Mouse (Mus musculus): Measurements from ENCODE around the gene Mllt6. TPM values are rescaled to one million over a fixed set of nuclear protein-coding genes. Genes with fewer than 3 reads are reported as not detected.
A peak's percentile ranks its signal among the peaks of the same experiment; 100 is the strongest.
"Not testable (repeated sequence)": the region's sequence is repeated elsewhere in the genome, so short reads cannot be mapped to it uniquely, and the experiment has no call there.

The Mllt6 gene
- polyA plus RNA-seq, 1 experiment = 49.6 TPM

DNA sequence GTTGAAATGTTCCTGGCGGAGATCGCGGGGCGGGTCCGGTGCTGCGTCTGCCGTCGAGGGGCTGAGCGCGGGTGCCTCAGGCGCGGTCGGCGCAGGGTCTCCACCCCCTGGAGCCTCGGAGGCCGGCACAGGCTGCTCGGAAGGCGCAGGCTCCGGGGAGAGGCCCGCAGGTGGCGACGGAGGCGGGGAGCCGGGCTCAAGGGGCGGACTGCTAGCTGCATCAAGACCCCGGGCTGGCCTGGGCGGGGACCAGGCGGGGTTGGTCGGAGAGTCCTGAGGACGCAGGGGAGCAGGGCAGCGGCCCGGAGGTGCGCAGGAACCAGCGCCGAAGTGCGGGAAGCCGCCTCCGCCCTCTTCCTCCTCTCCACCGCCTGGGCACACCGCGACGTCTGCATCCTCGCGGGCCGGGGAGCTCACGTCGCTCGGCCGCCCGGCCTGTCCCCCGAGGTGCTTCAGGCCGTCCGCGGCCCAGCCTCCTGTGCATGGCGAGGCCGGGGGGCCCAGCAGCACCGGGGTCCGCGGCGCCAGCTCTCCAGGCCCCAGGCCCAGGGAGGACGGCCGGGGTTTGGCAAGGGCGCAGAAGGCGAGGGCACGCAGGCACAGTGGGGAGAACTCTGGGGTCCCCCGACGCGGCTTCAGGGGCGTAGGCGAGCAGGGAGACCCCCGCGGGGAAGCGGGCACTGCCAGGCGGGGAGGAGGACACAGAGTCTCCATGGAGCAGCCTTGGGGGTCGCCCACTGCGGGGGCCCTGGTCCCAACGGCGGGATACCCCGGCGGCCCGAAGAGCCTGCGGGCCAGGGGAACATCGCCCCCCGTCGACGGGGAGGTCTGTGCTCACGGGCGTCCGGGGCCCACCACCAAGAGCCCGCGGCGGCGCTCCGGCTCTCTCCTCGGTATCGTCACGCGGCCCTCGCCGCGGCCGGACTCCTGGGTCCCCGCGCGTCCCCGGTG, 34.4 kb upstream of the Mllt6 start:
- TF ChIP-seq CTCF (IDR thresholded peaks at IDR 0.05; ENCODE audit: borderline replicate concordance, extremely low read depth, insufficient read depth, insufficient read length) = no peak
- TF ChIP-seq POLR2A (IDR thresholded peaks at IDR 0.05; ENCODE audit: borderline replicate concordance, extremely low read depth, insufficient read depth, insufficient read length, poor library complexity, severe bottlenecking) = no peak
- DNase-seq (ENCODE audit: low read depth) = peak; percentile 26

DNA sequence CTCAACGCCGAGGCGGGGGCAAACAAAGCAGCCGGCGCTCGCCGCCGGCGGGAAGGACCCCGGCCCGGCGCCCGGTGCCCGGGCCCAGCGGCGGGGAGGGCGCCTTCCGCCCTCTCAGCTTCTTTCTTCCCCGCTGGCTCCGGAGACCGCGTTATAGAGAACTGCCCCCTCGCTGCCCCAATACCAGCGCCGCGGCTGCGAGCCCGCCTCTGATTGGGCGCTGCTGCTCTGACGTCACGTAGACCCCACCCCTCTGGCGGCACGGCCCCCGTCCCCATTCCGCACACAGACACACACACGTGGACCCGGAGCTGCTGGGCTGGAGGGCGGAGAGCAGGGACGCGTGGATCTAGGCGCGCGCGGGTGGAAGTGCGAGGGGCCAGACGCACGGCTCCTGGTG, 33.6 kb upstream of the Mllt6 start, which contains the start of gene Epop:
Gene Epop, minus strand, starts transcription at position 127 of the 400 bp plus-strand sequence.
- TF ChIP-seq POLR2A (IDR thresholded peaks at IDR 0.05; ENCODE audit: borderline replicate concordance, extremely low read depth, insufficient read depth, insufficient read length, poor library complexity, severe bottlenecking) (peak; percentile 80), CTCF (IDR thresholded peaks at IDR 0.05; ENCODE audit: borderline replicate concordance, extremely low read depth, insufficient read depth, insufficient read length) (no peak)

DNA sequence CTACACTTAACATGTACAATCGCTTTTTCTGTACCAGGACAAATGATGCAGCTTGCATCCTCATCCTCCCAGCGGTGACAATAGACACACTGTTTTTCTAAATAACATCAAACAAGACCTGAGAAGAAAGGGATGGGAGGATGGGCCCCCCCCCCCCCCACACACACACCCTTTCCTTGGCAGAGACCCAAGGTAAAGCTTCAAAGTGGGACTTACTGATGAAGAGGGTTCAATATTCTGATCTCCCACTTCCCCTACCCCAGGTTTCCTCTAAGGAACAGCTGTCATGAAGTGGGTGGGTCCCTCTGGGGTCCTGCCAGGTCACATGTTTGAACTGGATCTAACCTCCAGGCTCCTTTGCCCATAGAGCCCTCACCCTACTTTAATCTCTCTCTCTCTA, 32.2 kb upstream of the Mllt6 start:
- TF ChIP-seq POLR2A (IDR thresholded peaks at IDR 0.05; ENCODE audit: borderline replicate concordance, extremely low read depth, insufficient read depth, insufficient read length, poor library complexity, severe bottlenecking) (no peak), CTCF (IDR thresholded peaks at IDR 0.05; ENCODE audit: borderline replicate concordance, extremely low read depth, insufficient read depth, insufficient read length) (no peak)
- no peak for DNase-seq (ENCODE audit: low read depth)

More for the DNA sequence above, 33.6 kb upstream of the Mllt6 start, which contains the start of gene Epop:
- DNase-seq (ENCODE audit: low read depth) = peak; percentile 96

DNA sequence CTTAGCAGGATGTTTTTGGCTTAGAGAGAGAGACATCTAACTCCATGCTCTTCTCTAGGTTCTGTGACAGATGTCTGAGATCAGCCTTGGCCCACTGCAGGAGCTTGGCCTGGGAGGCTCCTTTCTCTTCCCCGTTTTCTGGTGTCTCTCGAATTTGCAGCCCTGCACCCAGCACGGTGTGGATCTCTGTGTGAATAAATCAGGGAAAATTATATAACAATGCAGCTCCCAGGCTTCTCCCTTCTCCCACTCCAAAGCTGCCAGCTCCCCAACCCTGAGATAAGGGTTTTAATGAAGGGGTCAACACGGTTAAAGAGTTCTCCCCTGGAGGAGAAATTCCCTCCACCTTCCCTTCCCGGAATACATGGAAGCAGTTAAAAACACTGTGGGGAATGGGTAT, 31.7 kb upstream of the Mllt6 start:
- no peak for TF ChIP-seq POLR2A (IDR thresholded peaks at IDR 0.05; ENCODE audit: borderline replicate concordance, extremely low read depth, insufficient read depth, insufficient read length, poor library complexity, severe bottlenecking)
- no peak for TF ChIP-seq CTCF (IDR thresholded peaks at IDR 0.05; ENCODE audit: borderline replicate concordance, extremely low read depth, insufficient read depth, insufficient read length)
- no peak for DNase-seq (ENCODE audit: low read depth)

DNA sequence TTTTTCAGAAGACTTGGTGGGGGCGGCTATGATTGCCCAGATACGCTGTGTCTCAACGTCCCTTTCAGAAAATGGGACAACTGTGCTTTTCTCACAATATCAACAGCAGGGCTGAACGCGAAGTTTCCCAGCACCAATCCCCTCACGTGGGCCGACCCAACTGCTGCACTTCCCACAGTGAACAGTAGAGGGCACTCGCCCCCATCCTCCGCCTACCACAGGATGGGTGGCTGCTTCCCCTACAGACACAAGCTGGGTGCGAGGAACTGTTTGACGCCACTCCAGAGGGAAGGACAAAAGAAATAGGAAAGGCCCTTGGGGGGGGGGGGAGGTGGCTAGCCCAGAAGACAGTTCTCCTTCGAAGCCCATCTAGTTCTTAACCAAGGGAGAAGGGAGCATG, 31.3 kb upstream of the Mllt6 start:
- peak; percentile 99 for TF ChIP-seq CTCF (IDR thresholded peaks at IDR 0.05; ENCODE audit: borderline replicate concordance, extremely low read depth, insufficient read depth, insufficient read length)
- TF ChIP-seq POLR2A (IDR thresholded peaks at IDR 0.05; ENCODE audit: borderline replicate concordance, extremely low read depth, insufficient read depth, insufficient read length, poor library complexity, severe bottlenecking) = no peak
- DNase-seq (ENCODE audit: low read depth) = peak; percentile 82

DNA sequence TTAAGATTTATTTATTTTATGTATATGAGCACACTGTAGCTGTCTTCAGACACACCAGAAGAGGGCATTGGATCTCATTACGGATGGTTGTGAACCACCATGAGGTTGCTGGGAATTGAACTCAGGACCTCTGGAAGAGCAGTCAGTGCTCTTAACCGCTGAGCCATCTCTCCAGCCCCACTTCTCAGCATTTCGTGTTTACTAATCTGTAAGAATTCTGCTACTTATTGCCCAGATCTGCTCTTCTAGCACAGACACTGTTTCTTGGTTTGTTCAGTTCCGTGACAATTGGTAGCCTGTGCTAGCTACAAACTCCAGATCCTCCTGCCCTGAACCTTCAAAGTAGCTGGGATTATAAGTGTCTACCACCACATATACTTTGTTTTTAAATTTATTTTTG, 30.8 kb upstream of the Mllt6 start:
- not testable (repeated sequence) for DNase-seq (ENCODE audit: low read depth)

DNA sequence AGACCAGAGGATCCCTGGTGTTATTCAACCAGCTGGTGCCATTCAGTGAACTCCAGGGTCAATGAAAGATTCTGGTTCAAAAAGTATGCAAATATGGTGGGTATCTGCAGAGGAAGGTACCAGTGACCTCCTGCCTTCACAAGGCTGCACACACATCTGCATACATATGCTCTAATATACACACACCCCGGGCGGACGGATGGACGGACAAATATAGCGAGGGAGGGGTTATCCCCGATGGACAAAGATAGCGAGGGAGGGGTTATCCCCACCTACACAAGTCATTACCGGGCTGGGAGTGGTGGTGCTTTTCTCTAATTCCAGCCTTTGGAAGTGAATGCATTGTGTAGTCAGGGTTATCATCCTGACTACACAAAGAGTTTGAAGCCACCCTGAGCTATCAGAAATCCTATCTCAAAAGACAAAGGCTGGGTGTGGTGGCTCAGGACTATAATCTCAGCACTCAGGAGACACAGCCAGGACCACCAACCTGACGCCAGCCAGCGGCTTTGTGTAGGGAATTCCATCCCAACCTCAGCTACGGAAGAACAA, 27.7 kb upstream of the Mllt6 start:
- TF ChIP-seq POLR2A (IDR thresholded peaks at IDR 0.05; ENCODE audit: borderline replicate concordance, extremely low read depth, insufficient read depth, insufficient read length, poor library complexity, severe bottlenecking) (no peak), CTCF (IDR thresholded peaks at IDR 0.05; ENCODE audit: borderline replicate concordance, extremely low read depth, insufficient read depth, insufficient read length) (no peak)
- DNase-seq (ENCODE audit: low read depth) = no peak

DNA sequence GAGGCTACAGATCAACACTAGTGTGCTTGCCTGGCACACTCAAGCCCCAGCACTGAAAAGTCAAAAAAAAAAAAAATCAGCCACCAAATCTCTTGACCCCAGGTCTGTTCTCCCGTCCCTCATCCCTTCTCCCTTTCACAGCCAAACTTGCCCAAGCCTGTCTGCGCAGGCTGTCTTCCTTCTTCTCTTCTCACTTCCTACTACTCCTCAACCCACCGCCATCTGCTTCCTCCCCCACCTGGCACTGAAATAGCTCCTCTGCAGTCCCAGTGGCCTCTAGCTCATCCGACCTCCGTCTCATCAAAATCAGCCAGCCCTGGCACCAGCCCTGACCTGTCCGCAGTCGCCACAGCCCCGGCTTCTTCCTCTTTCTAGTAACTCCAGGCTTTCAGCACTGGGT, 21.5 kb upstream of the Mllt6 start:
- no peak for DNase-seq (ENCODE audit: low read depth)
- TF ChIP-seq POLR2A (IDR thresholded peaks at IDR 0.05; ENCODE audit: borderline replicate concordance, extremely low read depth, insufficient read depth, insufficient read length, poor library complexity, severe bottlenecking) = no peak
- TF ChIP-seq CTCF (IDR thresholded peaks at IDR 0.05; ENCODE audit: borderline replicate concordance, extremely low read depth, insufficient read depth, insufficient read length) = no peak

DNA sequence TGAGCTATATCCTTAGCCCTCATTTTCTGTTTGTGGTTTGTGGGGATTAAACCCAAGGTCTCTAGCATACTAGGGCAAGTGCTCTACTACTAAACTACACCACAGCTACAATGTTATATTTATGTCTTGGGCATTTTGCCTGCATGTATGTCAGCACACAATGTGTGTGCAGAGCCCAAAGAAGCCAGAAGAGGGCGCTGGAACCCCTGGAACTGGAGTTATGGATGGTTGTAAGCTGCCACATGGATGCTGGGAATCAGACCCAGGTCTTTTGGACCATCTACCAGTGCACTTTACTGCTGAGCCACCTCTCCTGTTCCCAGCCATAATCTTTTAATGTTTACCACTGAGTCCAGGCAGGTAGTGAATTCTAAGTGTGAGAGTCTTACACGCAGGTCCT, 20.5 kb upstream of the Mllt6 start:
- no peak for DNase-seq (ENCODE audit: low read depth)
- no peak for TF ChIP-seq POLR2A (IDR thresholded peaks at IDR 0.05; ENCODE audit: borderline replicate concordance, extremely low read depth, insufficient read depth, insufficient read length, poor library complexity, severe bottlenecking)
- TF ChIP-seq CTCF (IDR thresholded peaks at IDR 0.05; ENCODE audit: borderline replicate concordance, extremely low read depth, insufficient read depth, insufficient read length) = no peak

DNA sequence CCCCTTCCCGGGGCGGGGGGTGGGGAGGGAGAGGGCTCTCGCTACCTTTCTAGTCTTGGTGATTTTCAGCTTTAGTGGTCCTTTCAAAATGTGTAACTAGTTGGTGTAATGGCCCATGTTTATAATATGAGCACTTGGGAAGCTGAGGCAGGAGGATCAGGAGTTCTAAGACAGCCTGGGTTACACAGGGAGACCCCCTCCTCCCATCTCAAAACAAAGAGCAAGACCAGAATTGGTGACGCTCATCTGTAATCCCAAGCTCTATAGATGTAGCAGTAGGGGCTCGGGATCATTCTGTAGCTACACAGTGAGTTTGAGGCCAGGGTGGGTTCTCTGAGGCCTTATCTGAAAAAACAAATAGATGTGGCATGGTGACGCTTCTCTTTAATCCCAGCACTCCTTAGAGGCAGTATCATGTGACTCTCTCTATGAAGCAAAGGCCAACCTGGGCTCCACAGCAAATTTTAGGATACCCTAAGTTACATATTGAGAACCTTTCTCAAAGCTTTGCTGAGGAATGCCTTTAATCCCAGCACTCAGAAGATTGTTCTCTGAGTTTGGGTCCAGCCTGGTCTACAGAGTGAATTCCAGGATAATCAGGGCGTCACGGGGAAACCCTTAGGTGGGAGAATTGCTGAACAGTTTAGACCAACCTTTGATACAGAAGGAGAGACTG, 19.7 kb upstream of the Mllt6 start:
- no peak for TF ChIP-seq CTCF (IDR thresholded peaks at IDR 0.05; ENCODE audit: borderline replicate concordance, extremely low read depth, insufficient read depth, insufficient read length)
- TF ChIP-seq POLR2A (IDR thresholded peaks at IDR 0.05; ENCODE audit: borderline replicate concordance, extremely low read depth, insufficient read depth, insufficient read length, poor library complexity, severe bottlenecking) = no peak
- no peak for DNase-seq (ENCODE audit: low read depth)

DNA sequence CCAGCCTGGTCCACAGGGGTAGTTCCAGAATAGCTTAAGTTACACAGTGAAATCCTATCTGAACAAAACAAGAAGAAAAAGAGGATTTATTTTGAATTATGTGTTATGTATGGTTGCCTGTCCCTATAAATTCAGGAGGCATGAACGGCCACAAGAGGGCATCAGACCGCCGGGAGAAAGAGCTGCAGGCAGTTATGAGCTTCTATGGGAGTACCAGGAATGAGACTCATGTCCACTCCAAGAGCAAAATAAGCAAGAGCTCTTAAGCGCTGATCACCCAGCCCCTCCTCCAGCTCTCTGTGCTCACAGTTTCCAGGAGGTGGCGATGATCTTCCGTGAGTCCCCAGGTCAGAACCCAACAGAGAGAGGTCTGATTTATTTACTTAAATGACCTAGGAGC, 18.4 kb upstream of the Mllt6 start:
- DNase-seq (ENCODE audit: low read depth) = peak; percentile 82
- TF ChIP-seq POLR2A (IDR thresholded peaks at IDR 0.05; ENCODE audit: borderline replicate concordance, extremely low read depth, insufficient read depth, insufficient read length, poor library complexity, severe bottlenecking) (no peak), CTCF (IDR thresholded peaks at IDR 0.05; ENCODE audit: borderline replicate concordance, extremely low read depth, insufficient read depth, insufficient read length) (peak; percentile 80)

DNA sequence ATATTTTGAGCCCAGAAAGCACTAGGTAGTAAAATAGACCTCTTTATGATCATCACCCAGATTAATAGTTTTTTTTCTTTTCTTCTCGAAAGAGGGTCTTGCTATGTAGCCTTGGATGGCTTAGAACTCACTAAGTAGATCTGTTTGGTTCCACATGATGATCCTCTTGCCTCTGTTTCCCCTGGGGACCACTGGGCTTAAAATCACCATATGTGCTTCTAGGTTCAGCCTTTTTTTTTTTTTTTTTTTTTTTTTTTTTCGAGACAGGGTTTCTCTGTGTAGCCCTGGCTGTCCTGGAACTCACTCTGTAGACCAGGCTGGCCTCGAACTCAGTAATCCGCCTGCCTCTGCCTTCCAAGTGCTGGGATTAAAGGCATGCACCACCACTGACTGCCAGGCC, 14.7 kb upstream of the Mllt6 start:
- not testable (repeated sequence) for DNase-seq (ENCODE audit: low read depth)
